8 mouse cellular contexts compared by ENCODE assay signal in genomic region chr11:30676086-30676485, GRCm38 (mm10). TPM values are rescaled to one million over a fixed set of nuclear protein-coding genes. Genes with fewer than 3 reads are reported as not detected.
DNase-seq lines count a peak whose midpoint lies in the region; ATAC-seq lines count a peak whose summit lies in the region.

No protein-coding gene starts in this region.

- no peaks in the 10 kb centered on the region for H3K27me3 ChIP-seq in midbrain, embryonic 16.5 days (ENCODE audit: control insufficient read depth, insufficient read depth, low read depth, low read length)
- no peaks in the 10 kb centered on the region for H3K27me3 ChIP-seq in midbrain, embryonic 15.5 days (replicated peaks)

- H3K9me3 ChIP-seq in midbrain, embryonic 16.5 days (replicated peaks; ENCODE audit: control insufficient read depth, low read length, poor library complexity, severe bottlenecking): no peaks in the 10 kb centered on the region
- H3K9me3 ChIP-seq in midbrain, embryonic 15.5 days: no peaks in the 10 kb centered on the region

- no peaks in the 10 kb centered on the region for H3K36me3 ChIP-seq in midbrain, embryonic 16.5 days (ENCODE audit: control insufficient read depth, insufficient read depth, low read length)
- H3K36me3 ChIP-seq in midbrain, embryonic 15.5 days (replicated peaks): no peaks in the 10 kb centered on the region

- H3K9ac ChIP-seq in midbrain, embryonic 16.5 days (ENCODE audit: low read depth, low read length): no peak overlapping the region
- no peak overlapping the region for H3K9ac ChIP-seq in midbrain, embryonic 15.5 days

- peak; percentile 63 to 86 for DNase-seq in adrenal gland, adult (ENCODE audit: inconsistent age in 2 of 2, low spot score in 1 of 2)
- DNase-seq in adrenal gland, postnatal 4 days (ENCODE audit: low spot score in 2 of 2): no peak
- DNase-seq in cerebellum, postnatal 10 days: peak; percentile 54 to 62
- peak; percentile 41 for DNase-seq in kidney, postnatal 14 days

- no peaks in the 10 kb centered on the region for H3K4me1 ChIP-seq in midbrain, embryonic 16.5 days (ENCODE audit: control insufficient read depth, insufficient read depth, low read length)
- no peaks in the 10 kb centered on the region for H3K4me1 ChIP-seq in midbrain, embryonic 15.5 days

- 0 out of 2 replicates have a peak, but pooled peaks have one; percentile 42 for ATAC-seq in midbrain, embryonic 16.5 days
- no peak; the same call in 1 of the 2 replicates for ATAC-seq in midbrain, embryonic 15.5 days (replicated peaks)
- peak; percentile 35; the same call in 1 of the 2 replicates for ATAC-seq in megakaryocyte, adult 5-6 weeks (ENCODE audit: poor library complexity, severe bottlenecking)
- no peak for ATAC-seq in megakaryocyte-erythroid progenitor cell, adult 5-6 weeks (replicated peaks; ENCODE audit: low FRiP score, low TSS enrichment, poor library complexity, severe bottlenecking)

- WGBS in midbrain, embryonic 16.5 days: 84% methylated on average over 1 of the region's 1 CpGs
- WGBS in midbrain, embryonic 15.5 days: 78% methylated on average over 1 of the region's 1 CpGs

- H3K4me2 ChIP-seq in midbrain, embryonic 16.5 days (ENCODE audit: low read length): no peak overlapping the region
- H3K4me2 ChIP-seq in midbrain, embryonic 15.5 days: no peak overlapping the region

- no peak overlapping the region for H3K27ac ChIP-seq in midbrain, embryonic 16.5 days (ENCODE audit: low read length)
- H3K27ac ChIP-seq in midbrain, embryonic 15.5 days: no peak overlapping the region

- H3K4me3 ChIP-seq in midbrain, embryonic 16.5 days (ENCODE audit: low read depth, low read length): no peak overlapping the region
- no peak overlapping the region for H3K4me3 ChIP-seq in midbrain, embryonic 15.5 days

RNA-seq across cellular contexts. Expression of gene Acyp2, which starts 26.7 kb away (rescaled TPM):
- total RNA-seq in adrenal gland, postnatal 4 days (2021): 10 to 100 TPM; 17.3 to 21.0 TPM
- polyA plus RNA-seq in midbrain, embryonic 16.5 days (2015; fragmentation: Nextera tagmentation; extraction: Ambion mirVana): 21.0 and 23.4 TPM in 2 replicates
- 16.4 and 17.5 TPM in 2 replicates for polyA plus RNA-seq in midbrain, embryonic 15.5 days (2015; fragmentation: Nextera tagmentation; extraction: Ambion mirVana)
- 0.59 and 1.9 TPM in 2 replicates for total RNA-seq in megakaryocyte, adult 5-6 weeks (2015)
- total RNA-seq in megakaryocyte, adult 5-6 weeks (2017): 1.6 and 2.6 TPM in 2 replicates
- 1.0 and 4.4 TPM in 2 replicates for total RNA-seq in megakaryocyte-erythroid progenitor cell, adult 5-6 weeks (2014; fragmentation: Nextera tagmentation)
- 4.9 and 13.2 TPM in 2 replicates for total RNA-seq in megakaryocyte-erythroid progenitor cell, adult 5-6 weeks (2017)

Comparison
In these comparisons a context has a peak if more than half of its experiments do, and no peak if none do; other contexts are left out.
1. DNase-seq: peak in adrenal gland, adult (2 of 2), cerebellum, postnatal 10 days (2 of 2) and kidney, postnatal 14 days (single experiment); none in adrenal gland, postnatal 4 days (0 of 2).
2. ATAC-seq: peak in midbrain, embryonic 16.5 days (single experiment) and megakaryocyte, adult 5-6 weeks (single experiment); none in midbrain, embryonic 15.5 days (single experiment) and megakaryocyte-erythroid progenitor cell, adult 5-6 weeks (single experiment).